Comparison of ENCODE assay signal across 7 mouse cellular contexts in genomic region chr12:52895672-52896460, GRCm38 (mm10).
DNase-seq lines count a peak whose midpoint lies in the region; ATAC-seq and TF ChIP-seq lines count a peak whose summit lies in the region.

No protein-coding gene starts in this region.

- peak; percentile 78 for TF ChIP-seq CTCF in Patski (IDR thresholded peaks at IDR 0.05)

- peak; percentile 55 for DNase-seq in Patski (ENCODE audit: low read depth, low spot score)
- peak; percentile 20 for DNase-seq in c-Kit-positive CD71-negative TER-119-negative erythroid progenitor cells, embryonic 14.5 days (ENCODE audit: low read depth)
- peak; percentile 40 for DNase-seq in hindbrain, embryonic 10.5 days (ENCODE audit: low spot score)
- DNase-seq in layer of hippocampus, adult 9-10 months (ENCODE audit: low spot score) = peak; percentile 68
- DNase-seq in skeletal muscle tissue, adult 2 months (ENCODE audit: low read depth, low spot score) = peak; percentile 56

- ATAC-seq in Patski = peak; percentile 74
- peak; percentile 82 for ATAC-seq in forebrain, embryonic 13.5 days
- ATAC-seq in megakaryocyte progenitor cell, adult 5-6 weeks (replicated peaks; ENCODE audit: poor library complexity) = peak; percentile 83

- no peak overlapping the region for H3K4me2 ChIP-seq in forebrain, embryonic 13.5 days

- POLR2A ChIA-PET in Patski (lab: Charles Lee) = interaction anchor here (0.7 kb wide), 1 partner anchor 845 kb away, joined by 3 read pairs; no protein-coding TSS in a partner anchor

- no peak overlapping the region for H3K9ac ChIP-seq in forebrain, embryonic 13.5 days

- H3K9me3 ChIP-seq in forebrain, embryonic 13.5 days (replicated peaks) = no peaks in the 10 kb centered on the region
- H3K9me3 ChIP-seq in hindbrain, embryonic 10.5 days = no peaks in the 10 kb centered on the region

- H3K27ac ChIP-seq in forebrain, embryonic 13.5 days = no peak overlapping the region
- 0 out of 2 replicates have a peak overlapping the region, but pooled peaks have one; percentile 16 for H3K27ac ChIP-seq in hindbrain, embryonic 10.5 days

- CTCF ChIA-PET in Patski (lab: Charles Lee) = interaction anchor here (0.7 to 1.8 kb wide), 3 partner anchors 61 to 859 kb away, joined by 3 to 6 read pairs (median 3); no protein-coding TSS in a partner anchor

- H3K36me3 ChIP-seq in forebrain, embryonic 13.5 days (ENCODE audit: poor library complexity, severe bottlenecking) = no peaks in the 10 kb centered on the region
- no peaks in the 10 kb centered on the region for H3K36me3 ChIP-seq in hindbrain, embryonic 10.5 days

- H3K4me3 ChIP-seq in forebrain, embryonic 13.5 days = no peak overlapping the region
- H3K4me3 ChIP-seq in hindbrain, embryonic 10.5 days = no peak overlapping the region

- in situ Hi-C loops in Patski (cut with MboI; ENCODE audit: low pct_unique_long_range_greater_than_20kb) = no loop called here

- peaks cover 2% of the 10 kb centered on the region; the same call in 1 of the 2 replicates for H3K4me1 ChIP-seq in forebrain, embryonic 13.5 days
- H3K4me1 ChIP-seq in hindbrain, embryonic 10.5 days (replicated peaks) = peaks cover 4% of the 10 kb centered on the region; the same call in 1 of the 2 replicates

- WGBS in forebrain, embryonic 13.5 days = 28% methylated on average over 5 of the region's 6 CpGs
- WGBS in hindbrain, embryonic 10.5 days = 51% methylated on average over 6 of the region's 6 CpGs

- H3K27me3 ChIP-seq in Patski = no peaks in the 10 kb centered on the region
- H3K27me3 ChIP-seq in forebrain, embryonic 13.5 days = no peaks in the 10 kb centered on the region
- no peaks in the 10 kb centered on the region for H3K27me3 ChIP-seq in hindbrain, embryonic 10.5 days (ENCODE audit: insufficient read depth, poor library complexity, severe bottlenecking)
